Mouse (Mus musculus): ENCODE results near the gene Cacna1e.

Cacna1e gene

DNA sequence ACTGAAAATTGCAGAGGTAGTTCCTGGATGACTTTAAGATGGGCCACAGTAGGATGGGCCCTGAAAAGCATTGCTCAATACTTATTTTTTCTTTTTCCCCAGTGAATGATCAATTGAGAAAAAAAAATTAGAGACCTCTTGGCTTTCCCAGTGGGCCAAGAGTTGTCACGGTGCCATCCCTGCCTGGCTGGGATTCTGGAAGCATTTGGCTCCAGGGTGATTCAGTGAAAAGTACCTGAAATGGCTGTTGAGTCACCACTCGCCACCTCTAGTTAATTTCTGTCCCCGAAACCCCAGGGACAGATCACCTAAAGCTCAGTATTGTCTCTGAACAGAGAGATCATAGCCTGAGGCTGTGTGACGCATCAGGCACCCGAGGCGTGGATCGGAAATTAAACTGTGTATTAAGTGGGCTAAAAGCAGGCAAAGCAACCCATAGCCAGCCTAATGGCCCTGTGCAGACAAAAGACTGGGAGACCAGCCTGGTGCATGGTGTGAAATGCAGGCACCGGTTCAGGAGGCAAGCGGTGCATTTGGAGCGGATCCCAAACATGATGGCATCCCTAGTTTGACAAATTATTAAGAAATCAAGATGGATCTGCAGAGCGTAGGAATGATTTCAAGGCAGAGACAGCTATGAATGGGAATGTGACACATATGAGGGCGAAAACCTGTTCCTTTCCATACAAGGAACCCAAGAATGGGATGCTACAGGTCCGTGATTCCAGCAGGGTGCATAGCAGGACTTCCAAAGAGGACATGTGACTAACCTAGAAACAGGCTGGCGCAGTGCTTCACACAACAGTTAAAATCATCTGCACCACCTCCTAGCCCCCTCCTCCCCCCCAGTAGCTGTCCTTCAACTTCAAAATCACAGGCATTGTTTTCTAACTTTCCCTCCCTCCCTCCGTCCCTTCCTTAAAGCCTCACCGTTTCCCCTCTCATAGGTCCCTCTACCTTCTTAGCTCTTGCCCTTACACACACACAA lies 261.3 kb downstream of the Cacna1e start:
- no peak for DNase-seq (ENCODE audit: low spot score)

DNA sequence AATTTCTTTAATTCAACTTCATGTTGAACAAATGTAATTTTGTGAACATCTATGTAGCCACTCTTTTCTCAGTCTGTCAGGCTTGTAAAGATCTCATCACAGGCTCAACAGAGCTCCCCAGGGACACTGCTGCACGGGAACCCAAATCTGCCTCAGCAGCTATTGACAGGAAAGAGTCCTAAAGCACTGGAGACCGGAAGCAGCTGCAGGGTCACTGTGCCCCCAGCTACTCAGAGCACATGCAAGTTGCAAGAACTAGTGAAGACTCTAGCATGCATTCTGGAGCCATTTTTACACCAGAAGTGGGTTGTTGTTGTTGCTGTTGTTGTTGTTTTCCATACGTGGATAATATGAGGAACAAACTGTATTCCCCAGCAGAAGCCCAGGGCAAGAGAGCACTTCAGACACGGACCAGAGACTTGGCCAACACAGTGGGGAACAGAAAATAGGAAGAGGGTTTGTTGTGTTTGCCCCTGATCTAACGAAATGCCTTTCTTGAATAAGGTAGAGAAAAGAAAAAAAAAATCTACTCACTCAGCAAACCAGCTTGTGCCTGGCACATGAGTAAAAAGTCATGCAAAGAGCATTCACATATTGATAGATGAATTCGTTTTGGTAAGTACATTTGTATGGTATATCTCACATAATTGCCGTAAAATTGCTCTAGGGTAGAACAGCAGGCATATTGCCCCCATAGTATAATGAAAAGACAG lies 266.4 kb downstream of the Cacna1e start:
- DNase-seq (ENCODE audit: low spot score): no peak

DNA sequence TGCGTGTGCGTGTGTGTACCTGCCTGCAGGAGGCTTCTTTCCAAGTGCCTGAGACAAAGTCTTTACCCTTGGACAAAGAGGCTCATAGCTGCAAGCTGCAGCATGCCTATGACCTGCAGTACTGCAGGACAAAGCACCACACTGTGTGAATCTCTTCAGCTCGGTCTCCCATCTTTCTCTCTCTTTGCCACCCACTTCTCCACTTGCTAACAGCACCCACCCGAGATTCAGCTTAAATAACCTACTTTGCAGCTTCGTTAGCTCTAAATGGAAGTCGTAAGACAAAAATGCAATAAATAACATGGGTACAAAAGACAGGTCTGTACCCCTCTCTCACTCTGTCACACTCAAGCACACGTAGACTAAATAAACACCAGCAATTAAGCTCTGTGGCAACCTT lies 268.5 kb downstream of the Cacna1e start:
- DNase-seq (ENCODE audit: low spot score): no peak

DNA sequence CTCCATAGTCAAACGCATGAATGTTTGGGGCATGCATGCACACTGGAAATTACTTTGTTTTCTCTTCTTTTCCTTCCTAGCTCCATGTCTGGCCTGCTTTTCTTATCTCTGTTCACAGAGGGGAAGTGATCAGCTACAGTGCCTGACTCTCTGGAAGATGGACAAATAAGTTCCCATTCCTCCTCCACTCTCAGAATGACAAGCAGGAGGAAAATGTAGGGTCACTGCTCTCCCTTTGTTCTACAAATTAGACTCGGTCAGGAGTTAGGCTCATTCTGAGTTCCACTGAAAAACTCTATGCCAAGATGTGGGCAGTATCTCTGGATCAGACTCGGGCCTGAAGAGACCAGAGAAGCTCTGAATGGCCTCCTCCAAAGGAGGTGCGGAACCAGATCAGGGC lies 275.8 kb downstream of the Cacna1e start:
- no peak for DNase-seq (ENCODE audit: low spot score)

DNA sequence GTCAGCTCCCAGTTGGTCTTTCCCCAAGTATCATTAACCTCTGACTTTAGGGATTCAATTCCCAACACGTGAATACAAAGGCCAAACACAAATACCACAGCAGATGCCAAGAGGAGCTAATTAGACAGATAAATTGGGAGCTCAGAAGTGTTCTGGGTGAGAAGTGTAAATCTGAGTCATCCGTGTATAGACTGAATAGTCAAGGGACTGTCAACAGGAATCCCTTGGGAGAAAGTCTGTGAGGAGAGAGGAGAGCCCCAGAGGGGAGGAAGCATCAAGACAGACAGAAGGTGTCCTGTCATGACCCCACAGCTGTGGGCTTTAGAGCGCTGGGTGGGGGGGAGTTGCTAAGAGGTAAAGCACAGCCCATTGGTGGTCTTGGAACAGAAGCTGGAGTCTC lies 276.9 kb downstream of the Cacna1e start:
- DNase-seq (ENCODE audit: low spot score): no peak

DNA sequence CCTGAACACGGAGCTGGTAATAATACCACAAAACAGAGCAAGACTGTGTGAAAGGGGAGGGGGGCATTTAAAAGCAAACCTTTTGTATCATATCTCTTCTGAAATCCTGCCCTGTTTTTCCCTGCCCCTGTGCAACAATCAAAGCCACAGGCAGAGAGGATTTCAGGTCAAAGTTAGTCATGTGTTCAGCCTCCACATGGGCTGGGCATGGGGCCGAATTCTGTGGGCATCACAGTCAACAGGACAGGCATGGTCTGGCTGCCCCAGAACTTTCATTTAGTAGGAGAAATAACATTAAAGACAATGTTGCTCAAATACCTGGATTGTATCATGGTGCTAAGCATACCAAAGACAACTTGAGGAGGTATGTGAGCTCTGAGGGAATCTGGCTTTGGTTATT lies 278.7 kb downstream of the Cacna1e start:
- DNase-seq (ENCODE audit: low spot score): no peak

DNA sequence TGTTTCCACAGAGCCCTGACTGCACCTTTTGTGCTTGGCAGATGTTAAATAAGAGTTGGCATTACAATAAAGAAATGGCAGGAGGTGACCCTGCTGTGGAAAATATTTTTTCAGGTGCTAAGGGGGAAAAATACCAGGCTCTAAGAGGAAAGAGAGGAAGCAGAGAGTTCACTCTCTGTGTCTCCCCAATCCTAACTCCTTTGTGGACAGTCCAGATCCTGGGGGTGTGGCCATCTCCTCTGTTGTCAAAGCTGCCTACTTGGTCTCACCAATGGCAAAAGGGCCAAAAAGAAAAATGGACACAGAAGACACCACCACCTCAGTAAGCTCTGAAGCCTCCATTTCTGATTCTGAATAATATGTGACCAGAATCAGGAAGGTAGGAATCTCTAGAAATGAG lies 280.5 kb downstream of the Cacna1e start:
- no peak for DNase-seq (ENCODE audit: low spot score)

DNA sequence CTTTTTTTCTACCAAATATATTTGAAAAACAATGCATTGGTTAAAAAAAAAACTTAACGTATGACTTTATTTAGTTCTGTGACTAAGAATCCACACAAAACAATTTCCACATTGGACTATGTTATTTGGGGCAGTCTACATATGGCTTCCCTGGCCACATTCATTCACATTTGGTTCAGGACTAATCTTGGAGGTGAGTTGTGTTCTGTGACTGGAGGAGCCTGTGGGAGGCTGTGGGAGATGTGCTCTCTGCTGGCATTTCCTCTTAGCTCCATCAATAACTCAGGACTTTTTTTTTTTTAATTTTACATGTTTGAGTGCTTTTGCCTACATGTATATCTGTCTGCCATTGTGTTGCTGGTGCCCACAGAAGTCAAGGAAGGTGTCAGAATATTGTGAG lies 281.8 kb downstream of the Cacna1e start:
- no peak for DNase-seq (ENCODE audit: low spot score)

DNA sequence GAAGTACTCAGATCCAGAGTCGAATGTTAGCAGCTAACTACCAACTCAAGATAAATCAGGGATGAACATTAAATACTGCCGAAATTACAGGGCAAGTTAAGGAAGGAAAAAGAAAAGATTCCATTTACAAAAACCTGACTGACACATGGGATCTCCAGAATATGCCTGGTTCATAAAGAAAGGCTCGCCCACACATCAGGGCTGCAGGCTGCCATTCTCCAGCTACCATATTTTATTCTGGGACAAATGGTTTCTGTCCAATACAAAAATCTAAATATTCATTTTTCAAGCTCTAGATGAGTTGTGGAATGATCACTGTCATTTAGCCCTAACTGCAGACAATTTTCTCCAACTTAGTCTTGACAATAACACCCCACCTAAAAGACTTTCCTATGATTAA lies 301.8 kb downstream of the Cacna1e start:
- no peak for DNase-seq (ENCODE audit: low spot score)

DNA sequence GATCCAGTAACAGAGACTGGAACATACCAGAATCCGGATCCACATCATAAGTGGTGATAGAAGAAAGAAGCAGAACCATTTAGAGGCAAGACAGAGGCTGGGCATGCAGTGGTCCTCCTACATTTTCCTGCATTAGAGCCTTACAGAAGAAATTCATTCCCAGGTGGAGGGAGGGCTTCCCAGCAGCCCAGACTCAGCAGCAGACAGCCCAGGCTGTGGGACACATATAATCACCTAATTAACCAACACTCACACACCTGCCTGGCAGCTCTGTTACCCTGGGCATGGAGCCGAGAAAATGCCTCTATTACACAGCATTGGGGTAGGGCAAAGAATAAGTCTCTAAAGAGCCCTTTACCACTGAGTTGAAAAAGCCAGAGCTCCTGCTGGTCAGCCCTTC lies 304.4 kb downstream of the Cacna1e start:
- no peak for DNase-seq (ENCODE audit: low spot score)

DNA sequence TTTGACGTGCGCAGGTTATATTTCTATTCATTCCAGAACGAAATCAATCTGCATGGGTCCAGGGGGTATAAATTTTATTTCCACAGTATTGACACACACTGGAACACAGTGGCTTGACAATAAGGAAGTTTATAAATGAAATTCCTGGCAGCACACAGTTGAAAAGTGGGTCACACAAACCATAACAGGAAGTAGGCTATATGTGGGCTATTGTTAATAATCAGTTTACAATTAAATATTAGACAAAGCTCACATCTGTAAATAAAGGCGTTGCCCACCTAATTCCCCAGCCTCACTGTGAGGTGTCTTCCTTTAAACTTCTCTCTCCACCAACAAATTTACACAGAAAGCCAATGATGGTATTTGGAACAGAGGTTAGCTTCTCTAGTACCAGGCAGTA lies 305.6 kb downstream of the Cacna1e start:
- DNase-seq (ENCODE audit: low spot score): no peak

DNA sequence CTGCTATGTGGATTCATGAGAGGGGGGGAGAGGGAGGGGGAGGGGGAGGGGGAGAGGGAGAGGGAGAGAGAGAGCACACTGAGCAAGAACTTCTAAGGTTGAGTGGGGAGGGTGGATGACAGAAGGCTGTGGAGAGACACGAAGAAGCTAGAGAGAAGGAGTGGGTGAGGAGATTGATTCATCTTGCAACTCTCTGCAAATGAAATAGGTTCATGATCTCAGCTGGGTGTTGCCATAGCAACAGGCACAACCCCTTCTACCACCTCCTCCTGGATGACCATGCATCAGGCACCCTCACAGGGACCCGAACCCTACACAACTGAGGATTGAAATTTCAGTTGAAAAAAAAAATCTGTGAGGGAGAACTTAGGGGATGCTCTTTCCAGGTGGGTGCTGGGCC lies 307.9 kb downstream of the Cacna1e start:
- DNase-seq (ENCODE audit: low spot score): no peak

DNA sequence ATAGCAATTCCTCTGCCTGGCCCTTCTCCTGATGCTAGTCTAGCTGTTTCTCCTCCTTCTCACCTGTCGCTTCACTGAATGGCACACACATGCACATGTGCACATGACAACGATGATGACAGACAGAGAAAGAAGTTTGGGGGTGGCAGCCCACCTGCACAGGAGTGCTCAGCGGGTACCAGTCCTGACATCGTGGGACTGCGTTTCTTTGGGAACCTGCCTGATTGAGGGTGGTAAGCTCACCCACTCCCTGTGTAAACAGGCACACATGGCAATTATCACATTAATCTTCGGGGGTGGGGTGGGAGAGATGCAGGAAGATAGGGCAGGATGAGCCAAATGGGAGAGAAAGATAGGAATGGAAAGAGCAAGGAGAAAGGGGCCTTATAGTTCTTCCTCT lies 318.3 kb downstream of the Cacna1e start:
- DNase-seq (ENCODE audit: low spot score): no peak

DNA sequence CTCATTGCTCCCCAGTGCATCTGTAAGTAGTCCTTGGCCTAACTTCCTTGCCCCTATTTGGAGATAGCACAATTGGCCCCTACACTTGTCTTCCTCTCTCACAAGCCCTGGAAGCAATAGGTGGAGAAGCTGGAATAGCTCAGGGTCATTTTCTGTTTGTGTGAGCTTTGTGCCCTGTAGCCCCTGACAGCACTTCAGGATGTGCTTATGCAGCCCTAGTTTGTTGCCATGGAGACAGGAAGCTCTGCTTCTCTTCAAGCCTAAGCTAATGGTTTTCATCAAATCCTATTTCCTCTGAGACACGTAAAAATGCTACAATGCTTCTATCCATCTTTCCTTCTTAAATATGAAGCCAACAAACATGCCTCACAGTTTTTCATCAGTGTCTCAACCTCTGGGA lies 328.5 kb downstream of the Cacna1e start:
- no peak for DNase-seq (ENCODE audit: low spot score)

DNA sequence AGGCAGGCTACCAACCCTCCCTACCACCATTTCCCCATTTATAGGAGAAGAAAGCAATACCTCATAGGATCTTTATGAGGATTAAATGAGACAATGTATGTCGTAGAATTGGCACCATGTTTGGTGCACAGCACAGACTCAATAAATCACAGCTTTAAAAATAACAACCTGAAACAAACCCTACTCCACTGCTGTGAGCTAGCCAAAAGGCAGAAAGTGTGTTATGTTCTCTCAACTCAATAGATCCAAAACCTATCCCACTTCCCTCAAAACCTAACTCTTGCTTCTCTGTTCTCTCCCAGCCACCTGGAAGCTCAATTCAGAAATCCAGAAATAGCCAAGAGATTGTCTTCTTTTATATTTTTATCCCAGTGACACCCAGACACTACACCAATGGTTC lies 331.2 kb downstream of the Cacna1e start:
- no peak for DNase-seq (ENCODE audit: low spot score)

DNA sequence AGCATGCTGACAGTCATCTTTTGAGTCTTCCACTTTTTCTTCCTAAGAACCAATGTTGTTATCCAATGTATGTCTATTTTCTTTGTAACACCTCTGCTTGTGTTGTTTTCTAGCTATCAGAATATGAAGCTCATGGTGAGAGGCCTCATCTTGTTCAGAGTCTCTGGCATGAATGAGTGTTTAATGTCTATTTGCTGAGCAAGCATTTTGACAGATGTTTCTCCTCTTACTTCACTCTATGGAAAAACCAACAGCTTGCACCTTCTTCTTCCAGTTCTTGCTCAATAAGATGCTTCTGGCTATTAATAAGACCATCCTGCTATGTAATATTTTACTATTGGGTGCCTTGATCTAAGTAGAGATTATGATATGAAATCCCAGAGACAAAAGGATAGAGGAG lies 346.9 kb downstream of the Cacna1e start:
- no peak for DNase-seq (ENCODE audit: low spot score)

DNA sequence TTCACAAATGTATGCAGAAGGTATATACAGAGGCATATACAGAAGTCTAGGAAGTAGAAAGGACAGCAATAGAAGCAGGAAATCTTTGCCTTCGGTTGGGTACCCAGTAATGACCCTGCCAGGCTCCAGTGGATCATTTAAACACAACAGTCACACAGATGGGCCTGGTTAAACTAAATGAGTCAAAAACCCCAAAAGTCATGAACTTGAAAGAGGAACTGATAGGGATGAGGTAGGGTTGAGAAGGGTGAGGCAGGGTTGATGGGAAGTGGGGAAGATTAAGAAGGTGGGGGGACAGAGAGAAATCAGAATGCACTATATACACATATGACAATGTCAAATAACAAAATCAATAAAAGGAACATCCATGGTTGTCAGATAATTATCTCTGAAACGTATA lies 347.5 kb downstream of the Cacna1e start:
- DNase-seq (ENCODE audit: low spot score): no peak

DNA sequence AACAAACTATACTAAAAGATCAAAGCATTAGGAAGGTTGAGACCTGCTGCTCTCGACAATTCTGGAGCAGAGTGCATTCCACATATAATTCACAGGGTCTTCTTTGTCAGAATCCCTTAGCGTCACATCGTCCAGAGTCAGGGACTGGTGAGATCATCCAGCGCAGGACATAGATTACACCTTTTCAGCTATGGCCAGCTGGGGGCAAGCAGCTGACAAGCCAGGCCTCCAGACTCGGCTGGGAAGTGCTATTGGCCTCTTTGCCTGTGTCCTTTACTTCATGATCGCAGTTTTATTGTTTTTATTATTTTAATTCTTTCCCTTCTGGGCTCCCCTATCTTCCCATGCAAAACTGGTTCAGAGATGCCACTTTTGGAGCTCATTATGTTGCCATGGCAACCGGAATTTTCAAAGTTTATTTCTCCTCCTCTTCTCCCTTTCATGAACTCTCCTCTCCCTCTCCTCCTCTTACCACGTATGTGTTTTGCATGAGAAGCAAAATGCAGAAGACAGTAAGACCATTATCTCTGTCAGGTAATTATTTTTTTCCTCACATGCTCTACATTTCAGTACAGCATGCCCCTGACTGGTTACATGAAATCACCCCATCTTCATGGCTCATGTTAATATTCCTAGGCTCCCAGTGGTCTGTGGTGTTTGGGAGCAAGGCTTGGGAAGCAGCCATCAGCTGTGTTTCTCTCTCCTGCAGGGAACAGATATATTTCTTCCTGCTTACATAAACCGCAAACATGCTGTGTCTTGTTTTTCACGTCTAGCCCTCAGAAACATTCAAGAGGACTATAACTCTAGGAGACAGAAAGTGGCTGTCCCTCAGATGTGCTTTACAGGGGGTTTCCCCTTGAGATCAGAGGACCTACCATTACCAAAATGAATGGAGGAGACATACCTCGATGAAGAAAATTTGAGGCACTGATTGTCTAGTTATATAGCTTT lies 351.0 kb downstream of the Cacna1e start:
- DNase-seq (ENCODE audit: low spot score): no peak

DNA sequence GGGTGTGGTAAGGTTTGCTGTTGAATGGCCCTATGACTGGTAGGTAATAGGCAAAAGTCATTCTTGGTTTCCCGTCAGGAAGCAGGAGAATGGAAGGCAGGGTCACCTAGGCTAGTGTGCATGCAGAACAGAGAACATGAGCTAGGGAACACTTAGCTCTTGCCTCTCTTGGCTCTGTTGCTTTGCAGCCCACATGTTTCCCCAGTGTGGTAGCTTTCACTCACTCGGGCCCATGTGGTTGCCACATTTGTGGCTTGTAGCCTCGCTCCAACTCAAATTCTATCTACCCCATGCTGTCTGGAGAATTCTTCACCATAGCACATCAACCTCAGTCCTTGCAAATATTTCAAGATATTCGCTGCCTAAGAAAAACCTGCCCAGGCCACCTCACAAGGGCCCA lies 354.6 kb downstream of the Cacna1e start:
- no peak for DNase-seq (ENCODE audit: low spot score)

DNA sequence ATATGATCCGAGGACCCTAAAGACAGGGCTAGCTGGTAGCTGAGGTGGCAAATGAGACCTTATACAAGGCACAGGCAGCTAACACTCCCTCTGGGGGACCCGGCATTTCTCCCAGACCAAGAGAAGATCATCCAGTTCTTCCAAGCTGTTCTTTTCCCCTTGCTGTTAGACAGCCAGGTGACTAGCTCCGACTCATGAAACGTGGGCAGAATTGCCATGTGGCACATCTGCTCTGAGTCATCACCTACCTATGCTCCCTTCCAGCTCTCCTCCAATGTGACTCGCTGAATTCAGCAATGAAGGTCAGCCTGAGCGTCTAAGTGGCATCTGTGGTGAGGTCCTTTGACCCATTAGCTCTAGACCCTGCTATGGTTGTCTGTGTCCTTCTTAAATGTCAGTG lies 355.5 kb downstream of the Cacna1e start:
- no peak for DNase-seq (ENCODE audit: low spot score)

DNA sequence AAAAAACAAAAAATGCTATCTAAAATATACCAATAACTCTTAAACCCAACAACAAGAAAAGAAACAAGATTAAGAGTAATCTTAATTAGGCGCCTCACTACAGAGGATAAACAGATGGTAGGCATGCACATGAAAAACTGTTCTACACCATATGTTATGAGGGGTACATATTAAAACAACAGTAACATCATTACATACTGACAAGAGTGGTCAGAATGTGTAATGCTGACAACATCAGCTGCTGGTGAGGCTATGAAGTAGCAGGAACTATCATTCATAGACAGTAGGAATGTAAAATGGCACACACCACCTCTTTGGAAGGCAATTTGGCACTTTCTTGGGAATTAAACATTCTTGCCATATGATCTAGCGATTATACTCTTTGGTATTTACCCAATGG lies 363.6 kb downstream of the Cacna1e start:
- DNase-seq (ENCODE audit: low spot score): no peak

DNA sequence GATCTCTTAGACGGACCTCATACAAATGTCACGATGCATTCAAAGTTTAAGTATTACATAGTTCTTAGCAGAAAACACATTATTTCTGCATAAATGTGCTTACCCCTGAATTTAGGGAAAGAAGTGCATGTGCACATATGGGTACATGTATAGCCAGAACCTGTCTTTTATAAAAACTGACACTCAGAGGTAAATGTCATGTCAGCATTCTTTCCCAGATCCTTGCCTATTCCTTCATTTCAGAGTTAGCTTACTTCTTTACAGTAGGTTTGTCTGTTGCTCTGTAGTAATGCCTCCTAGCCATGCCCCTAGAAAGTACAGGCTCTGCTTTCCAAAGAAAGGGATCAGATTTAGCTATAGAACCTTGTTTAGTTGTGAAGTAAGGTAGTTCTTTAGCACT lies 369.0 kb downstream of the Cacna1e start:
- DNase-seq (ENCODE audit: low spot score): no peak
